Mouse (Mus musculus): ENCODE data around the gene Tnks1bp1. TPM values are rescaled to one million over a fixed set of nuclear protein-coding genes. Genes with fewer than 3 reads are reported as not detected.

Tnks1bp1 gene
- polyA plus RNA-seq, 1 experiment from 2014 or later = 7.0 TPM

- Histone ChIP-seq H3K4me1 (ENCODE audit: control insufficient read depth, insufficient read depth, low read length) (no peaks in the 10 kb centered on the region), H3K9me3 (ENCODE audit: control insufficient read depth, low read length) (no peaks in the 10 kb centered on the region), H3K36me3 (ENCODE audit: control insufficient read depth, insufficient read depth, low read length) (no peaks in the 10 kb centered on the region), H3K4me2 (ENCODE audit: low read depth, severe bottlenecking) (no peak overlapping the region), H3K27me3 (ENCODE audit: control insufficient read depth, insufficient read depth, low read length) (no peaks in the 10 kb centered on the region), H3K9ac (ENCODE audit: low read length) (no peak overlapping the region), H3K27ac (replicated peaks; ENCODE audit: low read depth, low read length) (no peak overlapping the region), H3K4me3 (ENCODE audit: low read depth, low read length) (no peak overlapping the region)
- 73% methylated on average over 11 of the region's 11 CpGs for WGBS
- ATAC-seq (ENCODE audit: insufficient number of reproducible peaks, low FRiP score, low TSS enrichment, low read depth) = no peak
- DNase-seq (ENCODE audit: low spot score) = no peak
Observed at GRCm38 (mm10) chr2:85105426-85106013, 57.7 kb downstream of the Tnks1bp1 start.

GRCm38 (mm10) chr2:85106068-85106790 lies 58.4 kb downstream of the Tnks1bp1 start:
- ATAC-seq (ENCODE audit: insufficient number of reproducible peaks, low FRiP score, low TSS enrichment, low read depth) = no peak
- no peaks in the 10 kb centered on the region for H3K4me1 ChIP-seq (ENCODE audit: control insufficient read depth, insufficient read depth, low read length)
- no peak overlapping the region for H3K4me3 ChIP-seq (ENCODE audit: low read depth, low read length)
- no peak for DNase-seq (ENCODE audit: low spot score)
- no peaks in the 10 kb centered on the region for H3K36me3 ChIP-seq (ENCODE audit: control insufficient read depth, insufficient read depth, low read length)
- no peak overlapping the region for H3K4me2 ChIP-seq (ENCODE audit: low read depth, severe bottlenecking)
- WGBS = 76% methylated on average over 7 of the region's 7 CpGs
- H3K27ac ChIP-seq (replicated peaks; ENCODE audit: low read depth, low read length) = no peak overlapping the region
- no peak overlapping the region for H3K9ac ChIP-seq (ENCODE audit: low read length)
- no peaks in the 10 kb centered on the region for H3K9me3 ChIP-seq (ENCODE audit: control insufficient read depth, low read length)
- H3K27me3 ChIP-seq (ENCODE audit: control insufficient read depth, insufficient read depth, low read length) = no peaks in the 10 kb centered on the region

- Histone ChIP-seq H3K9ac (ENCODE audit: low read length) (no peak overlapping the region), H3K4me1 (ENCODE audit: control insufficient read depth, insufficient read depth, low read length) (no peaks in the 10 kb centered on the region), H3K36me3 (ENCODE audit: control insufficient read depth, insufficient read depth, low read length) (no peaks in the 10 kb centered on the region), H3K9me3 (ENCODE audit: control insufficient read depth, low read length) (no peaks in the 10 kb centered on the region), H3K27me3 (ENCODE audit: control insufficient read depth, insufficient read depth, low read length) (no peaks in the 10 kb centered on the region), H3K4me3 (ENCODE audit: low read depth, low read length) (no peak overlapping the region), H3K27ac (replicated peaks; ENCODE audit: low read depth, low read length) (no peak overlapping the region), H3K4me2 (ENCODE audit: low read depth, severe bottlenecking) (no peak overlapping the region)
- WGBS = 79% methylated on average over 4 of the region's 4 CpGs
- no peak for ATAC-seq (ENCODE audit: insufficient number of reproducible peaks, low FRiP score, low TSS enrichment, low read depth)
- no peak for DNase-seq (ENCODE audit: low spot score)
Observed at GRCm38 (mm10) chr2:85106941-85107340, 59.1 kb downstream of the Tnks1bp1 start.

GRCm38 (mm10) chr2:85110288-85110875 lies 62.6 kb downstream of the Tnks1bp1 start:
- DNase-seq (ENCODE audit: low spot score) (no peak), ATAC-seq (ENCODE audit: insufficient number of reproducible peaks, low FRiP score, low TSS enrichment, low read depth) (no peak)
- 85% methylated on average over 9 of the region's 9 CpGs for WGBS
- no peak overlapping the region for H3K4me3 ChIP-seq (ENCODE audit: low read depth, low read length)
- H3K27me3 ChIP-seq (ENCODE audit: control insufficient read depth, insufficient read depth, low read length) = no peaks in the 10 kb centered on the region
- no peaks in the 10 kb centered on the region for H3K36me3 ChIP-seq (ENCODE audit: control insufficient read depth, insufficient read depth, low read length)
- no peak overlapping the region for H3K27ac ChIP-seq (replicated peaks; ENCODE audit: low read depth, low read length)
- H3K4me1 ChIP-seq (ENCODE audit: control insufficient read depth, insufficient read depth, low read length) = no peaks in the 10 kb centered on the region
- no peak overlapping the region for H3K4me2 ChIP-seq (ENCODE audit: low read depth, severe bottlenecking)
- no peak overlapping the region for H3K9ac ChIP-seq (ENCODE audit: low read length)
- H3K9me3 ChIP-seq (ENCODE audit: control insufficient read depth, low read length) = no peaks in the 10 kb centered on the region

Other genes with a start within 250 kb of the Tnks1bp1 start
- gene Ube2l6, start 249.2 kb upstream of the Tnks1bp1 start, polyA plus RNA-seq (2014; fragmentation: Nextera tagmentation; extraction: Ambion mirVana) = 21.9 and 23.3 TPM in 2 replicates
- gene Smtnl1, start 225.4 kb upstream of the Tnks1bp1 start, polyA plus RNA-seq (2014; fragmentation: Nextera tagmentation; extraction: Ambion mirVana) = 0.10 and 0.32 TPM in 2 replicates
- gene Timm10, start 221.0 kb upstream of the Tnks1bp1 start, polyA plus RNA-seq (2014; fragmentation: Nextera tagmentation; extraction: Ambion mirVana) = 46.9 and 53.6 TPM in 2 replicates
- gene Slc43a1, start 209.2 kb upstream of the Tnks1bp1 start, polyA plus RNA-seq (2014; fragmentation: Nextera tagmentation; extraction: Ambion mirVana) = 36.0 and 37.8 TPM in 2 replicates
- gene Rtn4rl2, start 161.3 kb upstream of the Tnks1bp1 start, polyA plus RNA-seq (2014; fragmentation: Nextera tagmentation; extraction: Ambion mirVana) = 0.75 and 0.96 TPM in 2 replicates
- 31.6 and 31.7 TPM in 2 replicates for gene Slc43a3, start 111.4 kb upstream of the Tnks1bp1 start, polyA plus RNA-seq (2014; fragmentation: Nextera tagmentation; extraction: Ambion mirVana)
- gene Prg2, start 67.6 kb upstream of the Tnks1bp1 start, polyA plus RNA-seq (2014; fragmentation: Nextera tagmentation; extraction: Ambion mirVana) = 0.47 and 0.48 TPM in 2 replicates
- gene Prg3, start 59.8 kb upstream of the Tnks1bp1 start, polyA plus RNA-seq (2014; fragmentation: Nextera tagmentation; extraction: Ambion mirVana) = not detected in 2 replicates
- 409 and 418 TPM in 2 replicates for gene Ssrp1, start 10.8 kb upstream of the Tnks1bp1 start, polyA plus RNA-seq (2014; fragmentation: Nextera tagmentation; extraction: Ambion mirVana)
- 0.76 and 1.4 TPM in 2 replicates for gene P2rx3, start 10.6 kb upstream of the Tnks1bp1 start, polyA plus RNA-seq (2014; fragmentation: Nextera tagmentation; extraction: Ambion mirVana)
- 33.4 and 34.9 TPM in 2 replicates for gene Aplnr, start 88.2 kb downstream of the Tnks1bp1 start, polyA plus RNA-seq (2014; fragmentation: Nextera tagmentation; extraction: Ambion mirVana)
- gene Lrrc55, start 149.2 kb downstream of the Tnks1bp1 start, polyA plus RNA-seq (2014; fragmentation: Nextera tagmentation; extraction: Ambion mirVana) = 0.37 and 0.41 TPM in 2 replicates